Mouse (Mus musculus): ENCODE results near the gene Elmo3. TPM values are rescaled to one million over a fixed set of nuclear protein-coding genes. Genes with fewer than 3 reads are reported as not detected.

Gene Elmo3
- polyA plus RNA-seq, 1 experiment = 11.5 TPM

GRCm38 (mm10) chr8:105325641-105326093 lies 20.3 kb downstream of the Elmo3 start:
- H3K4me1 ChIP-seq (ENCODE audit: control insufficient read depth, insufficient read depth, low read length) = peaks cover 1% of the 10 kb centered on the region; the same call in 1 of the 2 replicates
- peak overlapping the region; percentile 48 for H3K27ac ChIP-seq (ENCODE audit: control insufficient read depth, insufficient read depth, low read depth, low read length, poor library complexity)
- under 1% methylated on average over 12 of the region's 12 CpGs for WGBS
- TF ChIP-seq POLR2A (IDR thresholded peaks at IDR 0.05; ENCODE audit: borderline replicate concordance, control insufficient read depth, low read depth, low read length) (no peak), CTCF (IDR thresholded peaks at IDR 0.05; ENCODE audit: control insufficient read depth, insufficient read depth, low read length) (no peak)
- H3K4me3 ChIP-seq (replicated peaks; ENCODE audit: control insufficient read depth, low read depth, low read length) = peak overlapping the region; percentile 82

GRCm38 (mm10) chr8:105326141-105326672 lies 20.8 kb downstream of the Elmo3 start, which contains the start of the genes Lrrc29 and Tmem208:
Lrrc29 (minus strand) TSS chr8:105326278.
Tmem208 (plus strand) TSS chr8:105326354.
- peaks cover 1% of the 10 kb centered on the region; the same call in 1 of the 2 replicates for H3K4me1 ChIP-seq (ENCODE audit: control insufficient read depth, insufficient read depth, low read length)

GRCm38 (mm10) chr8:105326968-105327367 lies 21.6 kb downstream of the Elmo3 start:
- Histone ChIP-seq H3K27ac (ENCODE audit: control insufficient read depth, insufficient read depth, low read depth, low read length, poor library complexity) (no peak overlapping the region), H3K4me3 (replicated peaks; ENCODE audit: control insufficient read depth, low read depth, low read length) (peak overlapping the region; percentile 82), H3K4me1 (ENCODE audit: control insufficient read depth, insufficient read depth, low read length) (peaks cover 1% of the 10 kb centered on the region; the same call in 1 of the 2 replicates)
- TF ChIP-seq CTCF (IDR thresholded peaks at IDR 0.05; ENCODE audit: control insufficient read depth, insufficient read depth, low read length) = no peak
- no peak for TF ChIP-seq POLR2A (IDR thresholded peaks at IDR 0.05; ENCODE audit: borderline replicate concordance, control insufficient read depth, low read depth, low read length)
- WGBS = 26% methylated on average over 6 of the region's 6 CpGs

More at GRCm38 (mm10) chr8:105326141-105326672, 20.8 kb downstream of the Elmo3 start, which contains the start of the genes Lrrc29 and Tmem208:
- WGBS = under 1% methylated on average over 36 of the region's 36 CpGs
- TF ChIP-seq POLR2A (IDR thresholded peaks at IDR 0.05; ENCODE audit: borderline replicate concordance, control insufficient read depth, low read depth, low read length) (peak; percentile 94; the same call in 1 of the 2 replicates), CTCF (IDR thresholded peaks at IDR 0.05; ENCODE audit: control insufficient read depth, insufficient read depth, low read length) (peak; percentile 46)
- peak within 1 kb of the TSS; percentile 48 for H3K27ac ChIP-seq (ENCODE audit: control insufficient read depth, insufficient read depth, low read depth, low read length, poor library complexity)
- peak within 1 kb of the TSS; percentile 82 for H3K4me3 ChIP-seq (replicated peaks; ENCODE audit: control insufficient read depth, low read depth, low read length)

- TF ChIP-seq CTCF (IDR thresholded peaks at IDR 0.05; ENCODE audit: control insufficient read depth, insufficient read depth, low read length) (no peak), POLR2A (IDR thresholded peaks at IDR 0.05; ENCODE audit: borderline replicate concordance, control insufficient read depth, low read depth, low read length) (no peak)
- no peaks in the 10 kb centered on the region; the same call in 1 of the 2 replicates for H3K4me1 ChIP-seq (ENCODE audit: control insufficient read depth, insufficient read depth, low read length)
- 90% methylated on average over 12 of the region's 12 CpGs for WGBS
These were observed 24.9 kb downstream of the Elmo3 start for GRCm38 (mm10) chr8:105330325-105330724.

GRCm38 (mm10) chr8:105331469-105331868 lies 26.1 kb downstream of the Elmo3 start:
- TF ChIP-seq POLR2A (IDR thresholded peaks at IDR 0.05; ENCODE audit: borderline replicate concordance, control insufficient read depth, low read depth, low read length) (no peak), CTCF (IDR thresholded peaks at IDR 0.05; ENCODE audit: control insufficient read depth, insufficient read depth, low read length) (no peak)
- H3K4me1 ChIP-seq (ENCODE audit: control insufficient read depth, insufficient read depth, low read length) = no peaks in the 10 kb centered on the region; the same call in 1 of the 2 replicates
- H3K4me3 ChIP-seq (replicated peaks; ENCODE audit: control insufficient read depth, low read depth, low read length) = no peak overlapping the region
- no peak overlapping the region for H3K27ac ChIP-seq (ENCODE audit: control insufficient read depth, insufficient read depth, low read depth, low read length, poor library complexity)
- 93% methylated on average over 22 of the region's 22 CpGs for WGBS

More at GRCm38 (mm10) chr8:105330325-105330724, 24.9 kb downstream of the Elmo3 start:
- no peak overlapping the region for H3K27ac ChIP-seq (ENCODE audit: control insufficient read depth, insufficient read depth, low read depth, low read length, poor library complexity)
- H3K4me3 ChIP-seq (replicated peaks; ENCODE audit: control insufficient read depth, low read depth, low read length) = no peak overlapping the region

- no peaks in the 10 kb centered on the region; the same call in 1 of the 2 replicates for H3K4me1 ChIP-seq (ENCODE audit: control insufficient read depth, insufficient read depth, low read length)
- no peak overlapping the region for H3K27ac ChIP-seq (ENCODE audit: control insufficient read depth, insufficient read depth, low read depth, low read length, poor library complexity)
- WGBS = 91% methylated on average over 9 of the region's 9 CpGs
- no peak overlapping the region for H3K4me3 ChIP-seq (replicated peaks; ENCODE audit: control insufficient read depth, low read depth, low read length)
- TF ChIP-seq CTCF (IDR thresholded peaks at IDR 0.05; ENCODE audit: control insufficient read depth, insufficient read depth, low read length) (no peak), POLR2A (IDR thresholded peaks at IDR 0.05; ENCODE audit: borderline replicate concordance, control insufficient read depth, low read depth, low read length) (no peak)
These were observed 26.5 kb downstream of the Elmo3 start for GRCm38 (mm10) chr8:105331931-105332330.

- Histone ChIP-seq H3K4me1 (ENCODE audit: control insufficient read depth, insufficient read depth, low read length) (no peaks in the 10 kb centered on the region; the same call in 1 of the 2 replicates), H3K4me3 (replicated peaks; ENCODE audit: control insufficient read depth, low read depth, low read length) (no peak overlapping the region), H3K27ac (ENCODE audit: control insufficient read depth, insufficient read depth, low read depth, low read length, poor library complexity) (no peak overlapping the region)
- 85% methylated on average over 2 of the region's 2 CpGs for WGBS
- TF ChIP-seq CTCF (IDR thresholded peaks at IDR 0.05; ENCODE audit: control insufficient read depth, insufficient read depth, low read length) (no peak), POLR2A (IDR thresholded peaks at IDR 0.05; ENCODE audit: borderline replicate concordance, control insufficient read depth, low read depth, low read length) (no peak)
These were observed 27.1 kb downstream of the Elmo3 start for GRCm38 (mm10) chr8:105332523-105332922.

- Histone ChIP-seq H3K4me3 (replicated peaks; ENCODE audit: control insufficient read depth, low read depth, low read length) (no peak overlapping the region), H3K27ac (ENCODE audit: control insufficient read depth, insufficient read depth, low read depth, low read length, poor library complexity) (no peak overlapping the region), H3K4me1 (ENCODE audit: control insufficient read depth, insufficient read depth, low read length) (no peaks in the 10 kb centered on the region; the same call in 1 of the 2 replicates)
- TF ChIP-seq CTCF (IDR thresholded peaks at IDR 0.05; ENCODE audit: control insufficient read depth, insufficient read depth, low read length) (no peak), POLR2A (IDR thresholded peaks at IDR 0.05; ENCODE audit: borderline replicate concordance, control insufficient read depth, low read depth, low read length) (no peak)
- 90% methylated on average over 32 of the region's 32 CpGs for WGBS
These were observed 31.2 kb downstream of the Elmo3 start for GRCm38 (mm10) chr8:105336373-105337130.
